Mouse (Mus musculus): ENCODE measurements around the gene Arl4d.

- TF ChIP-seq CTCF (IDR thresholded peaks at IDR 0.05; ENCODE audit: low read depth) (no peak), EP300 (IDR thresholded peaks at IDR 0.05; ENCODE audit: low read depth) (no peak)
Measured at GRCm38 (mm10) chr11:101642931-101643330, 22.4 kb upstream of the Arl4d start.
